Mouse (Mus musculus): ENCODE measurements around the gene Ilkap.

Ilkap gene

GRCm38 (mm10) chr1:91413898-91414594 is 15.4 kb upstream of the Ilkap start, which contains the start of gene Hes6:
Gene Hes6 (minus strand): TSS chr1:91414038.
- ATAC-seq (ENCODE audit: low TSS enrichment) = no peak

- ATAC-seq (ENCODE audit: low TSS enrichment) = no peak
Measured at GRCm38 (mm10) chr1:91413536-91413897, 14.9 kb upstream of the Ilkap start.

GRCm38 (mm10) chr1:91413030-91413506 is 14.5 kb upstream of the Ilkap start:
- peak; percentile 88 for ATAC-seq (ENCODE audit: low TSS enrichment)

GRCm38 (mm10) chr1:91412286-91413029 is 13.8 kb upstream of the Ilkap start:
- ATAC-seq (ENCODE audit: low TSS enrichment) = peak; percentile 11; the same call in 1 of the 2 replicates

GRCm38 (mm10) chr1:91411631-91412285 is 13.1 kb upstream of the Ilkap start:
- ATAC-seq (ENCODE audit: low TSS enrichment) = no peak

- no peak for ATAC-seq (ENCODE audit: low TSS enrichment)
Measured at GRCm38 (mm10) chr1:91407819-91408218, 9.2 kb upstream of the Ilkap start.

- peak; percentile 32; the same call in 1 of the 2 replicates for ATAC-seq (ENCODE audit: low TSS enrichment)
Measured at GRCm38 (mm10) chr1:91405406-91406169, 7.0 kb upstream of the Ilkap start.

- no peak for ATAC-seq (ENCODE audit: low TSS enrichment)
Measured at GRCm38 (mm10) chr1:91404976-91405375, 6.4 kb upstream of the Ilkap start.

- peak; percentile 36; the same call in 1 of the 2 replicates for ATAC-seq (ENCODE audit: low TSS enrichment)
Measured at GRCm38 (mm10) chr1:91397927-91398259, 722 bp downstream of the Ilkap start.

GRCm38 (mm10) chr1:91390369-91390768 is 8.2 kb downstream of the Ilkap start:
- ATAC-seq (ENCODE audit: low TSS enrichment) = no peak

- no peak for ATAC-seq (ENCODE audit: low TSS enrichment)
Measured at GRCm38 (mm10) chr1:91381091-91381471, 17.5 kb downstream of the Ilkap start.

GRCm38 (mm10) chr1:91380453-91381090 is 18.0 kb downstream of the Ilkap start:
- peak; percentile 75; the same call in 1 of the 2 replicates for ATAC-seq (ENCODE audit: low TSS enrichment)

- ATAC-seq (ENCODE audit: low TSS enrichment) = no peak
Measured at GRCm38 (mm10) chr1:91373414-91373835, 25.2 kb downstream of the Ilkap start.

- ATAC-seq (ENCODE audit: low TSS enrichment) = no peak
Measured at GRCm38 (mm10) chr1:91370055-91370454, 28.6 kb downstream of the Ilkap start.

- ATAC-seq (ENCODE audit: low TSS enrichment) = no peak
Measured at GRCm38 (mm10) chr1:91369408-91369807, 29.2 kb downstream of the Ilkap start.

GRCm38 (mm10) chr1:91367295-91367694 is 31.3 kb downstream of the Ilkap start:
- ATAC-seq (ENCODE audit: low TSS enrichment) = no peak

- peak; percentile 14; the same call in 1 of the 2 replicates for ATAC-seq (ENCODE audit: low TSS enrichment)
Measured at GRCm38 (mm10) chr1:91366215-91367108, 32.2 kb downstream of the Ilkap start, which contains the start of gene Erfe. Gene Erfe (plus strand): TSS chr1:91366430.

GRCm38 (mm10) chr1:91365816-91366214 is 32.8 kb downstream of the Ilkap start:
- ATAC-seq (ENCODE audit: low TSS enrichment) = no peak

GRCm38 (mm10) chr1:91364822-91365644 is 33.6 kb downstream of the Ilkap start:
- no peak for ATAC-seq (ENCODE audit: low TSS enrichment)
